11 mouse cellular contexts compared by ENCODE assay signal in the genomic region with DNA sequence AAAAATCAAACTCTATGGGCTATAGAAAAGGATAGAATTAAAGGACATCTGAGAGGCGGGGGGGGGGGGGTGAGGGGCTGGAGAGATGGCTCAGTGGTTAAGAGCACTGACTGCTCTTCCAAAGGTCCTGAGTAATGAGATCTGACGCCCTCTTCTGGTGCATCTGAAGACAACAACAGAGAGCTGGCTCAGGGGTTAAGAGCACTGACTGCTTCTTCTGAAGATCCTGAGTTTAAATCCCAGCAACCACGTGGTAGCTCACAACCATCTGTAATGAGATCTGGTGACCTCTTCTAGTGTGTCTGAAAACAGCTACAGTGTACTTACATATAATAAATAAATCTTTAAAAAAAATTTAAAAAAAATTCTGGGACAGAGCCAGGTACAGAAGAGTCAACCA. TPM values are rescaled to one million over a fixed set of nuclear protein-coding genes. Genes with fewer than 3 reads are reported as not detected.
DNase-seq lines count a peak whose midpoint lies in the region; ATAC-seq and TF ChIP-seq lines count a peak whose summit lies in the region.
"Not testable (repeated sequence)": the region's sequence is repeated elsewhere in the genome, so short reads cannot be mapped to it uniquely, and the experiment has no call there.
"Had no signal": no experiment of that assay in that cellular context is flagged by ENCODE, and none has a peak within 500 bp of the region (broad histone marks: within the 10 kb centered on the region; RNA-seq: fewer than 3 reads in every experiment).

No protein-coding gene starts in this region.

- H3K79me2 ChIP-seq in MEL (ENCODE audit: control insufficient read depth, insufficient read depth, low read length, poor library complexity) = not testable (repeated sequence)

- H3K9me3 ChIP-seq in E14TG2a.4 (ENCODE audit: low read length); MEL (replicated peaks; ENCODE audit: insufficient read depth, low read length); intestine, postnatal 0 days (ENCODE audit: control insufficient read depth); lung, postnatal 0 days (ENCODE audit: low read length): not testable (repeated sequence)

- not testable (repeated sequence) for ATAC-seq in intestine, postnatal 0 days; lung, postnatal 0 days

- not testable (repeated sequence) for H3K27me3 ChIP-seq in E14TG2a.4 (ENCODE audit: insufficient read depth, low read length); MEL (ENCODE audit: control insufficient read depth in 1 of 2, insufficient read depth in 2 of 2, low read length in 2 of 2); intestine, postnatal 0 days (replicated peaks; ENCODE audit: control insufficient read depth, insufficient read depth, low read length); lung, postnatal 0 days (replicated peaks; ENCODE audit: insufficient read depth, low read length); splenic B cell, adult 2 months (ENCODE audit: control insufficient read depth, insufficient read depth, low read length, poor library complexity, severe bottlenecking)

- TF ChIP-seq CTCF in E14TG2a.4 (conservative IDR thresholded peaks at IDR 0.05; ENCODE audit: low read length) = 0 out of 2 replicates have a peak, but pooled peaks have one; percentile 12
- peak; percentile 24 to 50 (median 39); a peak in 5 of 6 replicates for TF ChIP-seq CTCF in MEL (IDR thresholded peaks at IDR 0.05 in 2 of 3, conservative IDR thresholded peaks at IDR 0.05 in 1 of 3; ENCODE audit: control insufficient read depth in 1 of 3, insufficient read depth in 1 of 3, low read depth in 2 of 3, low read length in 3 of 3, poor library complexity in 1 of 3, severe bottlenecking in 1 of 3)
- TF ChIP-seq CTCF in intestine, postnatal 0 days (IDR thresholded peaks at IDR 0.05; ENCODE audit: low read depth) = 0 out of 2 replicates have a peak, but pooled peaks have one; percentile 23
- TF ChIP-seq CTCF in lung, postnatal 0 days (IDR thresholded peaks at IDR 0.05) = peak; percentile 15; the same call in 1 of the 2 replicates

- not testable (repeated sequence) for TF ChIP-seq POLR2A in MEL (IDR thresholded peaks at IDR 0.05; ENCODE audit: control insufficient read depth in 1 of 2, insufficient read depth in 1 of 2, low read depth in 1 of 2, low read length in 2 of 2, poor library complexity in 1 of 2)

- peak; percentile 40 for TF ChIP-seq RAD21 in MEL (IDR thresholded peaks at IDR 0.05; ENCODE audit: low read depth, low read length)

- not testable (repeated sequence) for H3K4me2 ChIP-seq in intestine, postnatal 0 days (replicated peaks; ENCODE audit: low read depth); lung, postnatal 0 days (replicated peaks; ENCODE audit: low read depth, low read length)

- 43% methylated on average over 3 of the region's 3 CpGs for WGBS in intestine, postnatal 0 days
- 29% methylated on average over 3 of the region's 3 CpGs for WGBS in lung, postnatal 0 days

- peak; percentile 68 for DNase-seq in CD4-positive helper T cell, adult 2 months (ENCODE audit: low read depth, low spot score)
- DNase-seq in MEL (ENCODE audit: low read depth, low spot score) (peak; percentile 75), ZHBTc4 (ENCODE audit: low read depth, low spot score) (peak; percentile 68)
- DNase-seq in lung, postnatal 0 days (ENCODE audit: low spot score) = not testable (repeated sequence)
- peak; percentile 68 for DNase-seq in naive thymus-derived CD4-positive, alpha-beta T cell, adult 2 months (ENCODE audit: low read depth)
- peak; percentile 53 for DNase-seq in splenic B cell, adult 2 months (ENCODE audit: low read depth, low spot score)

- not testable (repeated sequence) for TF ChIP-seq EP300 in MEL (IDR thresholded peaks at IDR 0.05; ENCODE audit: low read depth in 1 of 2, low read length in 2 of 2); lung, postnatal 0 days (IDR thresholded peaks at IDR 0.05)

- peak overlapping the region; percentile 92; the same call in 1 of the 2 replicates for H3K27ac ChIP-seq in MEL (ENCODE audit: control insufficient read depth, low read depth, low read length)
- not testable (repeated sequence) for H3K27ac ChIP-seq in intestine, postnatal 0 days (ENCODE audit: low read depth, low read length); lung, postnatal 0 days (ENCODE audit: low read length)

- H3K4me3 ChIP-seq in E14TG2a.4 (replicated peaks; ENCODE audit: low read length); MEL (ENCODE audit: control insufficient read depth in 1 of 2, insufficient read depth in 1 of 2, low read depth in 2 of 2, low read length in 2 of 2); intestine, postnatal 0 days (ENCODE audit: low read depth, low read length); lung, postnatal 0 days (ENCODE audit: low read depth, low read length): not testable (repeated sequence)

- H3K4me1 ChIP-seq in E14TG2a.4 (replicated peaks; ENCODE audit: low read depth, low read length) (peaks cover 50% of the 10 kb centered on the region), MEL (ENCODE audit: control insufficient read depth in 1 of 2, insufficient read depth in 2 of 2, low read length in 2 of 2) (peaks cover 36 to 51% of the 10 kb centered on the region in 2 experiments)
- not testable (repeated sequence) for H3K4me1 ChIP-seq in intestine, postnatal 0 days (replicated peaks; ENCODE audit: control insufficient read depth, insufficient read depth, low read length); lung, postnatal 0 days (ENCODE audit: insufficient read depth, low read depth, low read length)

- not testable (repeated sequence) for H3K9ac ChIP-seq in MEL (ENCODE audit: control insufficient read depth, low read depth, low read length, poor library complexity, severe bottlenecking); intestine, postnatal 0 days (ENCODE audit: low read depth, low read length); lung, postnatal 0 days (replicated peaks; ENCODE audit: low read depth)

- H3K36me3 ChIP-seq in E14TG2a.4 (ENCODE audit: insufficient read depth, low read length); intestine, postnatal 0 days (ENCODE audit: control insufficient read depth, insufficient read depth); lung, postnatal 0 days (ENCODE audit: insufficient read depth, low read length); splenic B cell, adult 2 months (ENCODE audit: control insufficient read depth, insufficient read depth, low read length, poor library complexity, severe bottlenecking): not testable (repeated sequence)
- H3K36me3 ChIP-seq in MEL (ENCODE audit: control insufficient read depth in 1 of 2, insufficient read depth in 2 of 2, low read length in 2 of 2) = peaks cover 0 to 53% of the 10 kb centered on the region in 2 experiments; a peak in 2 of 4 replicates

TF ChIP-seq in MEL, 35 proteins besides CTCF, POLR2A, EP300 and RAD21:
- peak; percentile 36 for TF ChIP-seq SMC3 (IDR thresholded peaks at IDR 0.05; ENCODE audit: low read depth, low read length)
- TF ChIP-seq USF1 (IDR thresholded peaks at IDR 0.05; ENCODE audit: low read depth, low read length) = peak; percentile 42; the same call in 1 of the 2 replicates
- TF ChIP-seq MAX (IDR thresholded peaks at IDR 0.05; ENCODE audit: low read length) = peak; percentile 46
- TF ChIP-seq MYC (IDR thresholded peaks at IDR 0.05; ENCODE audit: low read depth, low read length) = peak; percentile 61
- TF ChIP-seq MXI1 (IDR thresholded peaks at IDR 0.05; ENCODE audit: low read depth, low read length) = peak; percentile 94

RNA-seq across cellular contexts. Expression of a gene that starts 14.1 kb away (rescaled TPM):
- 55.6 and 64.8 TPM in 2 replicates for total RNA-seq in MEL (2012; rRNA removed)
- 10 to 100 TPM in 1 of 2 experiments, not detected in 1; 56.7 TPM for polyA plus RNA-seq in MEL (2012; ENCODE audit: insufficient read depth in 1 of 2, insufficient read length in 2 of 2, low read depth in 1 of 2, low replicate concordance in 2 of 2, missing spikeins in 1 of 2)
- polyA plus RNA-seq in intestine, postnatal 0 days (2015; fragmentation: Nextera tagmentation; extraction: Ambion mirVana) = 29.2 and 30.2 TPM in 2 replicates
- 28.4 and 29.6 TPM in 2 replicates for polyA plus RNA-seq in lung, postnatal 0 days (2015; fragmentation: Nextera tagmentation; extraction: Ambion mirVana)

RNA-seq across cellular contexts. Expression of a gene that starts 26.5 kb away (rescaled TPM):
- total RNA-seq in MEL (2012; rRNA removed) = 37.4 and 43.3 TPM in 2 replicates
- 10 to 100 TPM in 1 of 2 experiments, not detected in 1; 70.3 TPM for polyA plus RNA-seq in MEL (2012; ENCODE audit: insufficient read depth in 1 of 2, insufficient read length in 2 of 2, low read depth in 1 of 2, low replicate concordance in 2 of 2, missing spikeins in 1 of 2)
- 15.0 and 17.1 TPM in 2 replicates for polyA plus RNA-seq in intestine, postnatal 0 days (2015; fragmentation: Nextera tagmentation; extraction: Ambion mirVana)
- 14.4 and 15.0 TPM in 2 replicates for polyA plus RNA-seq in lung, postnatal 0 days (2015; fragmentation: Nextera tagmentation; extraction: Ambion mirVana)

RNA-seq across cellular contexts. Expression of a gene that starts 27.0 kb away (rescaled TPM):
- total RNA-seq in MEL (2012; rRNA removed) = 8.3 and 11.2 TPM in 2 replicates
- polyA plus RNA-seq in MEL (2012; ENCODE audit: insufficient read depth in 1 of 2, insufficient read length in 2 of 2, low read depth in 1 of 2, low replicate concordance in 2 of 2, missing spikeins in 1 of 2) = 1 to 10 TPM in 1 of 2 experiments, not detected in 1; 9.1 TPM
- polyA plus RNA-seq in intestine, postnatal 0 days (2015; fragmentation: Nextera tagmentation; extraction: Ambion mirVana) = 10.7 and 12.3 TPM in 2 replicates
- polyA plus RNA-seq in lung, postnatal 0 days (2015; fragmentation: Nextera tagmentation; extraction: Ambion mirVana) = 6.4 and 8.0 TPM in 2 replicates
- total RNA-seq: hindbrain, postnatal 0 days had no signal

RNA-seq across cellular contexts. Expression of a gene that starts 44.1 kb away (rescaled TPM):
- 169 and 182 TPM in 2 replicates for total RNA-seq in MEL (2012; rRNA removed)
- polyA plus RNA-seq in MEL (2012; ENCODE audit: insufficient read depth in 1 of 2, insufficient read length in 2 of 2, low read depth in 1 of 2, low replicate concordance in 2 of 2, missing spikeins in 1 of 2) = 100 to 1,000 TPM; 135 to 184 TPM
- 0.09 and 0.13 TPM in 2 replicates for polyA plus RNA-seq in intestine, postnatal 0 days (2015; fragmentation: Nextera tagmentation; extraction: Ambion mirVana)
- polyA plus RNA-seq in lung, postnatal 0 days (2015; fragmentation: Nextera tagmentation; extraction: Ambion mirVana) = 0.73 and 0.83 TPM in 2 replicates
- polyA plus RNA-seq: embryonic facial prominence, embryonic 11.5 days; hindbrain, embryonic 14.5 days had no signal

RNA-seq across cellular contexts. Expression of a gene that starts 51.1 kb away (rescaled TPM):
- total RNA-seq in MEL (2012; rRNA removed) = 13.9 and 14.6 TPM in 2 replicates
- 10 to 100 TPM in 1 of 2 experiments, not detected in 1; 19.0 TPM for polyA plus RNA-seq in MEL (2012; ENCODE audit: insufficient read depth in 1 of 2, insufficient read length in 2 of 2, low read depth in 1 of 2, low replicate concordance in 2 of 2, missing spikeins in 1 of 2)
- 7.4 and 7.6 TPM in 2 replicates for polyA plus RNA-seq in intestine, postnatal 0 days (2015; fragmentation: Nextera tagmentation; extraction: Ambion mirVana)
- 15.5 and 15.7 TPM in 2 replicates for polyA plus RNA-seq in lung, postnatal 0 days (2015; fragmentation: Nextera tagmentation; extraction: Ambion mirVana)
